Mouse (Mus musculus) heart, postnatal 0 days (tissue): Measurements from ENCODE around the gene Zfp872.

Experiments
- CTCF ChIP-seq: IDR thresholded peaks from 2 replicates; pipeline ENCODE4 v1.5.1; 2016; ENCODE audit warnings: antibody characterized with exemption, control low read depth, low read depth
- EP300 ChIP-seq: IDR thresholded peaks from 2 replicates; pipeline ENCODE4 v1.6.1; 2016; ENCODE audit warnings: antibody characterized with exemption, low read depth

- TF ChIP-seq CTCF (no peak), EP300 (no peak)
Observed at GRCm38 (mm10) chr9:22217858-22218493, 30.1 kb downstream of the Zfp872 start.
